ENCODE assay signal across 8 mouse cellular contexts in genomic region chr15:38431668-38432067, GRCm38 (mm10).
A peak's percentile ranks its signal among the peaks of the same experiment; 100 is the strongest.
DNase-seq lines count a peak whose midpoint lies in the region; ATAC-seq and TF ChIP-seq lines count a peak whose summit lies in the region.

No protein-coding gene starts in this region.

- intact Hi-C loops in gastrocnemius, postnatal 36 days (cut with DNase I), result loop anchor here (5.0 kb wide), 1 partner anchor 134 kb away; no protein-coding TSS in a partner anchor

- peak; percentile 24; the same call in 1 of the 2 replicates for TF ChIP-seq CTCF in midbrain, postnatal 0 days (IDR thresholded peaks at IDR 0.05)

- WGBS in midbrain, postnatal 0 days, result 70% methylated on average over 2 of the region's 2 CpGs
- 76% methylated on average over 2 of the region's 2 CpGs for WGBS in midbrain, embryonic 11.5 days
- 60% methylated on average over 2 of the region's 2 CpGs for WGBS in midbrain, embryonic 15.5 days
- WGBS in hindbrain, embryonic 14.5 days, result 72% methylated on average over 2 of the region's 2 CpGs

- peaks cover 3% of the 10 kb centered on the region; the same call in 1 of the 2 replicates for H3K9me3 ChIP-seq in midbrain, postnatal 0 days (ENCODE audit: low read length)
- no peaks in the 10 kb centered on the region; the same call in 1 of the 2 replicates for H3K9me3 ChIP-seq in midbrain, embryonic 11.5 days (ENCODE audit: control insufficient read depth, low read length)
- no peaks in the 10 kb centered on the region for H3K9me3 ChIP-seq in midbrain, embryonic 15.5 days
- H3K9me3 ChIP-seq in hindbrain, embryonic 14.5 days (ENCODE audit: control insufficient read depth, low read length), result 0 out of 2 replicates have a peak, but pooled peaks cover 4% of the 10 kb centered on the region

- H3K27me3 ChIP-seq in midbrain, postnatal 0 days (ENCODE audit: insufficient read depth, low read length), result no peaks in the 10 kb centered on the region
- no peaks in the 10 kb centered on the region for H3K27me3 ChIP-seq in midbrain, embryonic 11.5 days (ENCODE audit: control insufficient read depth, insufficient read depth, low read length)
- no peaks in the 10 kb centered on the region for H3K27me3 ChIP-seq in midbrain, embryonic 15.5 days (replicated peaks)
- H3K27me3 ChIP-seq in hindbrain, embryonic 14.5 days (ENCODE audit: control insufficient read depth, insufficient read depth, low read length), result no peaks in the 10 kb centered on the region

- no peak for DNase-seq in midbrain, postnatal 0 days (ENCODE audit: low spot score)
- no peak for DNase-seq in midbrain, embryonic 11.5 days (ENCODE audit: low spot score, missing footprints)
- peak; percentile 58 to 70 for DNase-seq in gastrocnemius, postnatal 36 days
- DNase-seq in kidney, postnatal 36 days, result peak; percentile 79 to 93
- DNase-seq in urinary bladder, postnatal 36 days (ENCODE audit: low spot score in 2 of 2), result peak; percentile 80 to 89
- DNase-seq in left cerebral cortex, adult 8-10 months (ENCODE audit: low spot score in 2 of 2), result no peak
- DNase-seq in hindbrain, embryonic 14.5 days (ENCODE audit: low spot score), result no peak

- no peaks in the 10 kb centered on the region for H3K4me1 ChIP-seq in midbrain, postnatal 0 days (ENCODE audit: insufficient read depth, low read length)
- H3K4me1 ChIP-seq in midbrain, embryonic 11.5 days (ENCODE audit: control insufficient read depth, insufficient read depth, low read length), result no peaks in the 10 kb centered on the region
- H3K4me1 ChIP-seq in midbrain, embryonic 15.5 days, result no peaks in the 10 kb centered on the region
- H3K4me1 ChIP-seq in hindbrain, embryonic 14.5 days (replicated peaks; ENCODE audit: control insufficient read depth, insufficient read depth, low read length), result no peaks in the 10 kb centered on the region

- no peak for ATAC-seq in midbrain, postnatal 0 days (ENCODE audit: low FRiP score)
- no peak for ATAC-seq in midbrain, embryonic 11.5 days (ENCODE audit: low FRiP score)
- ATAC-seq in midbrain, embryonic 15.5 days (replicated peaks), result no peak
- ATAC-seq in hindbrain, embryonic 14.5 days (ENCODE audit: low FRiP score), result no peak

- no peak overlapping the region for H3K4me2 ChIP-seq in midbrain, postnatal 0 days (ENCODE audit: low read depth, low read length, poor library complexity, severe bottlenecking)
- no peak overlapping the region for H3K4me2 ChIP-seq in midbrain, embryonic 11.5 days
- H3K4me2 ChIP-seq in midbrain, embryonic 15.5 days, result no peak overlapping the region
- H3K4me2 ChIP-seq in hindbrain, embryonic 14.5 days (replicated peaks), result no peak overlapping the region

- no peaks in the 10 kb centered on the region for H3K36me3 ChIP-seq in midbrain, postnatal 0 days (ENCODE audit: insufficient read depth, low read length)
- no peaks in the 10 kb centered on the region for H3K36me3 ChIP-seq in midbrain, embryonic 11.5 days (ENCODE audit: control insufficient read depth, insufficient read depth, low read length)
- no peaks in the 10 kb centered on the region for H3K36me3 ChIP-seq in midbrain, embryonic 15.5 days (replicated peaks)
- H3K36me3 ChIP-seq in hindbrain, embryonic 14.5 days (replicated peaks; ENCODE audit: control insufficient read depth, insufficient read depth), result no peaks in the 10 kb centered on the region

- H3K9ac ChIP-seq in midbrain, postnatal 0 days (replicated peaks; ENCODE audit: low read length, poor library complexity, severe bottlenecking), result no peak overlapping the region
- no peak overlapping the region for H3K9ac ChIP-seq in midbrain, embryonic 11.5 days (ENCODE audit: low read length)
- no peak overlapping the region for H3K9ac ChIP-seq in midbrain, embryonic 15.5 days
- no peak overlapping the region for H3K9ac ChIP-seq in hindbrain, embryonic 14.5 days

- H3K27ac ChIP-seq in midbrain, postnatal 0 days (ENCODE audit: low read depth, low read length), result no peak overlapping the region
- no peak overlapping the region for H3K27ac ChIP-seq in midbrain, embryonic 11.5 days (ENCODE audit: low read depth, low read length)
- H3K27ac ChIP-seq in midbrain, embryonic 15.5 days, result no peak overlapping the region
- no peak overlapping the region for H3K27ac ChIP-seq in hindbrain, embryonic 14.5 days

- no peak overlapping the region for H3K4me3 ChIP-seq in midbrain, postnatal 0 days (ENCODE audit: low read depth, low read length)
- no peak overlapping the region for H3K4me3 ChIP-seq in midbrain, embryonic 11.5 days (ENCODE audit: low read depth, low read length)
- no peak overlapping the region for H3K4me3 ChIP-seq in midbrain, embryonic 15.5 days
- no peak overlapping the region for H3K4me3 ChIP-seq in hindbrain, embryonic 14.5 days (replicated peaks; ENCODE audit: low read length)

Comparison
In these comparisons a context has a peak if more than half of its experiments do, and no peak if none do; other contexts are left out.
1. DNase-seq: peak in gastrocnemius, postnatal 36 days (2 of 2), kidney, postnatal 36 days (2 of 2) and urinary bladder, postnatal 36 days (2 of 2); none in midbrain, postnatal 0 days (single experiment), midbrain, embryonic 11.5 days (single experiment), left cerebral cortex, adult 8-10 months (0 of 2) and hindbrain, embryonic 14.5 days (single experiment).